Mouse (Mus musculus) lung, postnatal 4 days (tissue): ENCODE data around the gene Ero1l.

ENCODE experiments used
- DNase-seq, 2 experiments: peaks; one replicate each; pipeline ENCODE4 v3.0.0; 2021

Ero1l gene

GRCm38 (mm10) chr14:45304389-45304788, 14.2 kb downstream of the Ero1l start:
- no peak for DNase-seq

- no peak for DNase-seq
These were observed 14.6 kb downstream of the Ero1l start for GRCm38 (mm10) chr14:45303939-45304338.

- DNase-seq = no peak
These were observed 27.0 kb downstream of the Ero1l start for GRCm38 (mm10) chr14:45291608-45292007.

GRCm38 (mm10) chr14:45282066-45282465, 36.5 kb downstream of the Ero1l start:
- no peak for DNase-seq

- no peak for DNase-seq
These were observed 42.8 kb downstream of the Ero1l start for GRCm38 (mm10) chr14:45275816-45276215.

DNA sequence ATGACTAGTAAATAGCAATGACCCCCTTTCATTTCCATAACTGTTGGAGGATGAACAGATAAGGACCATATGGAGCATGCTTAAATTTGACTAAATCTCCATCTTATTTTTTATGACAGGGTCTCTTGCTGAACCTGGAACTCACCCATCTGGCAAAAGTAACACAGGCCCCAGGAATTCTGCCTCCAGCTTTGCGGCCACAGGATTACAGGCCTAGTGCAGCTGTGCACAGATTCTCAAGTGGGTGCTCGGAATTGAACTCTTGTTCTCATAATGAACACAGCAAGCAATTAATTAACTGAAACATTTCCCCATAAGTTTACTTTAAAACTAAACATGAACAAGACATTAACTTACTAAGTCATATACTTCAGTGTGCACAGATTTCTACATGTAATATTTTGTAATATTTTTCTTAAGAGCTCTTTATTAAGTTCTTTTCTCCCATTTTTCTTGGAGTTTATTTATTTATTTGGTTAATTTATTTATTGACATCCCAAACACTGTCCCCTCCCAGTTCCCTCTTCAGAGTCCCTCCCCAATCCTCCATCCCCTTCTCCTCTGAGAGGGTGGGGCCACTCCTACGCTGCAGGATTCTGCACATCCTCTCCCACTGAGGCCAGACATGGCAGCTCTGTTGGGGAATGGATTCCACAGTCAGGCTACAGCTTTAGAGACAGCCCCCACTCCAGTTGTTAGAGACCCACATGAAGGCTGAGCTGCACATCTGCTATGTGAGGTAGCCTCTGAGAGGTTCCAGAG, 54.6 kb downstream of the Ero1l start:
- DNase-seq = no peak

DNA sequence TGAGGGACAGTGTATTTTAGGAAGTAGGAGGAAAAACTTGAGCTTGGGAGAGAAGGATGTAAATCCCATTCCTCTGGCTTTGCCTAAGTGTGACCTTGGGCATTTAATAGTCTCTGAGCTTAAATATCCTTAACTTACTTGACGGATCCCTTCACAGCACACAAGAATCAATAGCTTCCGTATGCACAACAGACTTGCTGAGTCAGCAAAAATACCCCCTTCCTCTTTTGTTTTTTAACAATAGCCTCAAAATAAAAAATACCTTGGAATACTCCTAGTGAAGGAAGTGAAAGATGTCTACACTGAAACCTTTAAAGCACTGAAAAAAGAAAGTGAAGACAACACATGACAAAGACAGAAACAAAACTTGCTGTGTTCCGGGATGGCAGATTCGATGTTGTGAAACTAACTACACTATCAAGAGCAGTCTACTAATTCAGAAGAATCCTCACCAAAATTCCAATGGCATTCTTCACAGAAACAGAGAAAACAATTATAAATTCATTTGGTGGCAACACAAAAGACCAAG, 67.0 kb downstream of the Ero1l start:
- DNase-seq = no peak

GRCm38 (mm10) chr14:45241613-45242012, 77.0 kb downstream of the Ero1l start:
- peak in 1 of 2 experiments; percentile 14 for DNase-seq

DNA sequence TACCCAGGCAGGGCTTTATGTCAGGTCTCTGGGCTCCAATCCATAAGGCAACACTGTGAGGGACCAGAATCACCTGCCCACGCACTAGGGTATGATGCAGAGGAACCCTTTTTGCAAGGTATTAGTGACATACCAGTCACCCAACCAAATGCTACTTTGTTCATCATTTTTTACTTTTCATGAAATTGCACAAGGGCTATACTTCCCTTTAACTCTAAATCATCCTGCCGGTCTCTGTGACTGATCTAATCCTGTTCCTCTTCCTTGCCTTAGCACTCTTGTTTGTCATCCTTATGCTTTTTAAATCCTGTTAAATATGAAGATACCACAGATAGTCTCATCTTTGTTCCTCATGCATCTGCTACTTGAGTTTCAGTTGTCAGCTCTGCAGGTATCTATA, 79.5 kb downstream of the Ero1l start:
- no peak for DNase-seq
